Mouse (Mus musculus): ENCODE measurements around the gene Aen. TPM values are rescaled to one million over a fixed set of nuclear protein-coding genes. Genes with fewer than 3 reads are reported as not detected.

Gene Aen
- polyA plus RNA-seq, 1 experiment, result 77.7 TPM

DNA sequence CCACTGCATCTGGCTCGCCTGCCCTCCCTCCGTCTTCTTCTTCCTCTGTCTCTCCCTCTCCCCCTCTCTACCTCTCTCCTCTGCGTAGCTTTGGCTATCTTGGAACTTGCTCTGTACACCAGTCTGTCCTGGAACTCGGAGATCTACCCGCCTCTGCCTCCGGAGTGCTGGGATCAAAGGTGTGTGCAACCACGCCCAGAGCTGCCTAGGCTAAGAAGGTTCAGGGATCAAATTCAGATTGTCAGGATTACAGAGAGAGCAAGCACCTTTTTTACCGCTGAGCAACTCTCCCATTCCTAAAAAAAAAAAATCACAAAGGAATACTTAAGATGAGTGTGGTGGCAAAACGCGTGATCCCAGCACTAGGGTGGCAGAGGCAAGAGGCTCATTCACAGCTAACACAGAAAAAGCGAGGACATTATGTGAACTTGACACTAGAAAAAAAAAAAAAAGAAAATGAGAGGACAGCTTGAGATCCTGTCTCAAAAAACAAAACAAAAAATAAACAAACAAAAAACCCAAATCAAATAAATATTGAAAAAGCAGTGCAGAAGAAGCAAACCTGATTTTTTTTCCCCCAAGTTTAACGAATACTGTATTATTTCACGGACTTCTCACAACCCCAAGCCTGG lies 517 bp upstream of the Aen start:
- Histone ChIP-seq H3K27me3 (ENCODE audit: control insufficient read depth, insufficient read depth, insufficient read length) (peaks cover 5% of the 10 kb centered on the region), H3ac (ENCODE audit: control insufficient read depth, insufficient read length, low read depth) (no peak overlapping the region), H3K36me3 (ENCODE audit: control insufficient read depth, insufficient read depth) (peaks cover 5% of the 10 kb centered on the region), H3K79me3 (ENCODE audit: low read depth) (peaks cover 29% of the 10 kb centered on the region), H3K79me2 (ENCODE audit: control insufficient read depth, insufficient read depth) (peaks cover 33% of the 10 kb centered on the region), H3K4me3 (ENCODE audit: insufficient read depth, poor library complexity, severe bottlenecking) (no peak overlapping the region)
- TF ChIP-seq USF1 (IDR thresholded peaks at IDR 0.05; ENCODE audit: low read depth) (no peak), MYOG (IDR thresholded peaks at IDR 0.05; ENCODE audit: control insufficient read depth, extremely low read depth, insufficient read length) (no peak), CTCF (IDR thresholded peaks at IDR 0.05; ENCODE audit: control insufficient read depth, insufficient read depth, insufficient read length) (no peak), FOSL1 (IDR thresholded peaks at IDR 0.05; ENCODE audit: insufficient read depth, low read length, poor library complexity, severe bottlenecking) (no peak), MAX (IDR thresholded peaks at IDR 0.05) (no peak), CEBPB (IDR thresholded peaks at IDR 0.05; ENCODE audit: low read depth) (no peak), MYOD1 (IDR thresholded peaks at IDR 0.05; ENCODE audit: control insufficient read depth, insufficient read length, low read depth) (no peak)

GRCm38 (mm10) chr7:78897567-78897966 lies 1.9 kb downstream of the Aen start:
- Histone ChIP-seq H3K4me3 (ENCODE audit: insufficient read depth, poor library complexity, severe bottlenecking) (no peak overlapping the region), H3K79me2 (ENCODE audit: control insufficient read depth, insufficient read depth) (peaks cover 44% of the 10 kb centered on the region), H3K79me3 (ENCODE audit: low read depth) (peaks cover 38% of the 10 kb centered on the region), H3K36me3 (ENCODE audit: control insufficient read depth, insufficient read depth) (peaks cover 13% of the 10 kb centered on the region), H3ac (ENCODE audit: control insufficient read depth, insufficient read length, low read depth) (peak overlapping the region; percentile 23), H3K27me3 (ENCODE audit: control insufficient read depth, insufficient read depth, insufficient read length) (peaks cover under 1% of the 10 kb centered on the region)
- TF ChIP-seq MAX (IDR thresholded peaks at IDR 0.05), result no peak
- no peak for TF ChIP-seq FOSL1 (IDR thresholded peaks at IDR 0.05; ENCODE audit: insufficient read depth, low read length, poor library complexity, severe bottlenecking)
- no peak for TF ChIP-seq CEBPB (IDR thresholded peaks at IDR 0.05; ENCODE audit: low read depth)
- TF ChIP-seq MYOD1 (IDR thresholded peaks at IDR 0.05; ENCODE audit: control insufficient read depth, insufficient read length, low read depth), result no peak

- Histone ChIP-seq H3K79me3 (ENCODE audit: low read depth) (peaks cover 39% of the 10 kb centered on the region), H3K27me3 (ENCODE audit: control insufficient read depth, insufficient read depth, insufficient read length) (no peaks in the 10 kb centered on the region), H3ac (ENCODE audit: control insufficient read depth, insufficient read length, low read depth) (no peak overlapping the region), H3K4me3 (ENCODE audit: insufficient read depth, poor library complexity, severe bottlenecking) (no peak overlapping the region), H3K36me3 (ENCODE audit: control insufficient read depth, insufficient read depth) (peaks cover 55% of the 10 kb centered on the region), H3K79me2 (ENCODE audit: control insufficient read depth, insufficient read depth) (peaks cover 47% of the 10 kb centered on the region)
- TF ChIP-seq CTCF (IDR thresholded peaks at IDR 0.05; ENCODE audit: control insufficient read depth, insufficient read depth, insufficient read length) (no peak), USF1 (IDR thresholded peaks at IDR 0.05; ENCODE audit: low read depth) (no peak), CEBPB (IDR thresholded peaks at IDR 0.05; ENCODE audit: low read depth) (no peak), MYOG (IDR thresholded peaks at IDR 0.05; ENCODE audit: control insufficient read depth, extremely low read depth, insufficient read length) (no peak), FOSL1 (IDR thresholded peaks at IDR 0.05; ENCODE audit: insufficient read depth, low read length, poor library complexity, severe bottlenecking) (no peak), MYOD1 (IDR thresholded peaks at IDR 0.05; ENCODE audit: control insufficient read depth, insufficient read length, low read depth) (no peak), MAX (IDR thresholded peaks at IDR 0.05) (no peak)
Measured at GRCm38 (mm10) chr7:78903174-78903870, 7.7 kb downstream of the Aen start.

DNA sequence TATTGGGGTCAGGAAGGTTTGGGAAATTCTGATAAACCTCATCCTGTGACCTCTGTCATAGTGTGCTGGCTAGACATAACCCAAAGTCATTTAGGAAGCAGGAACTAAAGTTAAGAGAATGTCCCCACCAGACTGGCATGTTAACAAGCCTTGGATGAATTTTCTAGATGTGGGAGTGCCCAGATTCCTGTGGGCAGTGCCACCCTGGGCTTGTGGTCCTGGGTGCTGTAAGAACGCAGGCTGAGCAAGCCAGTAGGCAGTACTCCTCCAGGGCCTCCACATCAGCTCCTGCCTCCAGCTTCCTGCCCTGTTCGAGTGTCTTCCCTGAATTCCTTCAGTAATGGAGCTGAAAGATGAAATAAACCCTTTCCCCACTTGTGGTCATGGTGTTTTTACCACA lies 8.5 kb downstream of the Aen start:
- peaks cover 62% of the 10 kb centered on the region for H3K36me3 ChIP-seq (ENCODE audit: control insufficient read depth, insufficient read depth)
- H3K4me3 ChIP-seq (ENCODE audit: insufficient read depth, poor library complexity, severe bottlenecking), result no peak overlapping the region
- no peaks in the 10 kb centered on the region for H3K27me3 ChIP-seq (ENCODE audit: control insufficient read depth, insufficient read depth, insufficient read length)
- TF ChIP-seq MYOG (IDR thresholded peaks at IDR 0.05; ENCODE audit: control insufficient read depth, extremely low read depth, insufficient read length) (no peak), MAX (IDR thresholded peaks at IDR 0.05) (no peak), FOSL1 (IDR thresholded peaks at IDR 0.05; ENCODE audit: insufficient read depth, low read length, poor library complexity, severe bottlenecking) (no peak), CTCF (IDR thresholded peaks at IDR 0.05; ENCODE audit: control insufficient read depth, insufficient read depth, insufficient read length) (no peak)
- H3ac ChIP-seq (ENCODE audit: control insufficient read depth, insufficient read length, low read depth), result no peak overlapping the region
- H3K79me3 ChIP-seq (ENCODE audit: low read depth), result peaks cover 34% of the 10 kb centered on the region
- peaks cover 41% of the 10 kb centered on the region for H3K79me2 ChIP-seq (ENCODE audit: control insufficient read depth, insufficient read depth)

DNA sequence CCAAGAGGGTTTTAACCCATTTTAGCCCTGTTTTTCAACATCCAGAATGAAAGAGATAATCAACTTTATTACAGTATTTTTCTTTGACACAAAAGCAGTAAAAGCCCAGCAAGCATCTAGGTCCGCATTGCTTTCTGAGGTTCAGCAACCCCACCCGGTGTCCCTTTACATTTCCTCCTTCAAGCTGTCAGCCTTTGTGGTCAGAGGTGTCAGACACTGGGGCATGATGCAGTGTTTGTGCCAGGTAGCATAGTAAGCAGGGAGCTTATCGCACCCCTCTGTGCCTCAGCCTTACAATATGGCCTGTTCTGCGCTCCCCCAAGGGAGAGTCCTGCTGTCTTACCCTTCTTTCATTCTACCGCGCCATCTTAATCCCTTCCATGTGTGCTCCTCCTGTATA lies 13.4 kb downstream of the Aen start:
- no peak overlapping the region for H3ac ChIP-seq (ENCODE audit: control insufficient read depth, insufficient read length, low read depth)
- no peak for TF ChIP-seq USF1 (IDR thresholded peaks at IDR 0.05; ENCODE audit: low read depth)
- TF ChIP-seq MYOG (IDR thresholded peaks at IDR 0.05; ENCODE audit: control insufficient read depth, extremely low read depth, insufficient read length), result no peak
- H3K4me3 ChIP-seq (ENCODE audit: insufficient read depth, poor library complexity, severe bottlenecking), result no peak overlapping the region
- peaks cover 13% of the 10 kb centered on the region for H3K79me3 ChIP-seq (ENCODE audit: low read depth)
- H3K27me3 ChIP-seq (ENCODE audit: control insufficient read depth, insufficient read depth, insufficient read length), result no peaks in the 10 kb centered on the region
- peaks cover 52% of the 10 kb centered on the region for H3K36me3 ChIP-seq (ENCODE audit: control insufficient read depth, insufficient read depth)
- peaks cover 16% of the 10 kb centered on the region for H3K79me2 ChIP-seq (ENCODE audit: control insufficient read depth, insufficient read depth)
